Mouse (Mus musculus) spleen, adult 2 months (tissue): ENCODE data around the gene Bhlha9.

ENCODE experiments used
- CTCF ChIP-seq: fragments of 200-500 bp; IDR thresholded peaks from 2 replicates; pipeline ENCODE4 v1.5.1; 2011; ENCODE audit warnings: mild to moderate bottlenecking, inconsistent platforms; ENCODE audit not compliant: insufficient read depth, insufficient read length, insufficient replicate concordance; ENCODE audit errors: extremely low read depth
- POLR2A ChIP-seq: fragments of 200-500 bp; IDR thresholded peaks from 2 replicates; pipeline ENCODE4 v1.6.1; 2011; ENCODE audit warnings: low read depth, low read length, inconsistent platforms

DNA sequence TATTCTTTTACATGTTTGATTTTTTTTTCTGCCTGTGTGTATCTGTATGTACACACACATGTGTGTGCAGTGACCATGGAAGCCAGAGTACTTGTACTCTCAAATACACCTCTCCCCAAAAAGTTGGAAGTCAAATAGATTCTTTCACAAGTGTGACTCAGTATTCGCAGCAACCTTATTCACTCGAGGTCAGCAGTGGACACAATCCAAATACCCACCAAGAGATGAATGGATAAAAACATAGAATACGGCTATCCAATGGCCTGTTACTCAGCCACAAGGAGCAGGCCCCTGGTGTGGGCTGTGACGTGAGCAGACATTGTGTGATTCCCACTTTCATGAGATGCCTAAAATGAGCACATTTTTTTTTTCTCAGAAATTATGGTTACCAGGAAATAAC is 32.0 kb upstream of the Bhlha9 start:
- TF ChIP-seq POLR2A, result no peak
- TF ChIP-seq CTCF, result no peak
